Mouse (Mus musculus) granulocyte monocyte progenitor cell, adult 5-6 weeks (primary cell): ENCODE results near the gene Ankrd35. TPM values are rescaled to one million over a fixed set of nuclear protein-coding genes. Genes with fewer than 3 reads are reported as not detected.

Experiments used
- ATAC-seq: replicated peaks from 2 replicates; pipeline ENCODE4 v1.8.0; 2016; ENCODE audit warnings: mild to moderate bottlenecking, moderate TSS enrichment, inconsistent platforms; ENCODE audit not compliant: poor library complexity, severe bottlenecking
- total RNA-seq, 2 experiments: library from RNA; stranded (forward) in 1 of 2; stranded (reverse) in 1 of 2; fragments of 200-712, 200-1000 nt in 1 of 2; fragments of >200 nt in 1 of 2; fragmentation: Nextera tagmentation in 1 of 2; gene quantifications; 2 replicates each; pipeline ENCODE4 v1.2.3; 2014 to 2017

The Ankrd35 gene
- total RNA-seq, 2 experiments from 2014 or later = not detected

GRCm38 (mm10) chr3:96698993-96699690 is 29.2 kb downstream of the Ankrd35 start:
- ATAC-seq = no peak

DNA sequence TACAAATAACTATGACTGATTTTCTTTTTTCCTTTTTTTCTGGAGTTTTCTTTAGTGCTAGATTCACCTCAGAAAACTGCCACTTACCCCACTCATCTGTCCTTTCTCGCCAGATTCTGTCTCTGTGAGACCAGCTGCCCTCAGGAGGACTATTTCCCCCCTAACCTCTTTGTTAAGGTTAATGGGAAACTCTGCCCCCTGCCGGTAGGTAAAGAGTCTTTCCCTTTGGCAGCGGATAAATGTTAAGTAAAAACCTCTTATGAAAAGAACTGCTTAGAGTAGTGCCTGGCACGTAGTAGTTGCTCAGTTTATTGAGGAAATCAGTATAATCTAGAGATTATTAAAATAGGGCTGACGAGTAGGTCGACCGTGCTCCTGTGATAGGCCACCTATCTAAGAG is 30.4 kb downstream of the Ankrd35 start:
- no peak for ATAC-seq

- ATAC-seq = no peak
Measured at GRCm38 (mm10) chr3:96701003-96701402, 31.1 kb downstream of the Ankrd35 start.

DNA sequence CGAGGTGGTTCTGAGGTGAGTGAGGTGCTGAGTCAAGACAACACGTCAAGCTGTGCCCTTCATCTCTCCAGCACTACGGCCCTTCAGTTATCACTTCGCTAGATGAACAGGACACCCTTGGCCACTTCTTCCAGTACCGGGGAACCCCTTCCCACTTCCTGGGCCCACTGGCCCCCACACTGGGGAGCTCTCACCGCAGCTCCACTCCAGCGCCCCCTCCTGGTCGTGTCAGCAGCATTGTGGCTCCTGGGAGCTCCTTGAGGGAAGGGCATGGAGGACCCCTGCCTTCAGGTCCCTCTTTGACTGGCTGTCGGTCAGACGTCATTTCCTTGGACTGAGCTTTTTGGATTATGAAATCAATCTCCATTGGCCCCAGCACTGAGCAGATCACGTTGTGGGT is 34.8 kb downstream of the Ankrd35 start:
- ATAC-seq = peak; percentile 38; the same call in 1 of the 2 replicates

- ATAC-seq = no peak
Measured at GRCm38 (mm10) chr3:96706217-96706616, 36.3 kb downstream of the Ankrd35 start.

DNA sequence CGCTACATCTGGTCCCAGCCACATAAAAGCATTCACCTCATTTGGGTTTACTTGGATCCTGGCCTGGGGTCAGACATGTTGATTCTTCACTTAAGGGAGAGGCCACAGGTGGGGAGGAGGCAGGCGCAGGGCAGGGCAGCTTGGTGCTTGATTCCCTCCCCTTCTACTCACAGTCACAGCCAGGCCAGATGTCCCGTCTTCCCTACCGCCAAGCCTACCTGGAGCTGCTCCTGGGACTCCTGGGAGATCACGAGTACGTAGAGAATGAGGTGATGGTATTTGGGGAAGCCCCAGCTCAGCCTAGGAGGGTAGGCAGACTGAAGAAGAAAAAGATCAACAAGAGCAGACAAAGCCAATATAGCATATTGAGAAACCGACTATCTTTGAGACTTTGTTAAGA is 37.1 kb downstream of the Ankrd35 start:
- no peak for ATAC-seq

DNA sequence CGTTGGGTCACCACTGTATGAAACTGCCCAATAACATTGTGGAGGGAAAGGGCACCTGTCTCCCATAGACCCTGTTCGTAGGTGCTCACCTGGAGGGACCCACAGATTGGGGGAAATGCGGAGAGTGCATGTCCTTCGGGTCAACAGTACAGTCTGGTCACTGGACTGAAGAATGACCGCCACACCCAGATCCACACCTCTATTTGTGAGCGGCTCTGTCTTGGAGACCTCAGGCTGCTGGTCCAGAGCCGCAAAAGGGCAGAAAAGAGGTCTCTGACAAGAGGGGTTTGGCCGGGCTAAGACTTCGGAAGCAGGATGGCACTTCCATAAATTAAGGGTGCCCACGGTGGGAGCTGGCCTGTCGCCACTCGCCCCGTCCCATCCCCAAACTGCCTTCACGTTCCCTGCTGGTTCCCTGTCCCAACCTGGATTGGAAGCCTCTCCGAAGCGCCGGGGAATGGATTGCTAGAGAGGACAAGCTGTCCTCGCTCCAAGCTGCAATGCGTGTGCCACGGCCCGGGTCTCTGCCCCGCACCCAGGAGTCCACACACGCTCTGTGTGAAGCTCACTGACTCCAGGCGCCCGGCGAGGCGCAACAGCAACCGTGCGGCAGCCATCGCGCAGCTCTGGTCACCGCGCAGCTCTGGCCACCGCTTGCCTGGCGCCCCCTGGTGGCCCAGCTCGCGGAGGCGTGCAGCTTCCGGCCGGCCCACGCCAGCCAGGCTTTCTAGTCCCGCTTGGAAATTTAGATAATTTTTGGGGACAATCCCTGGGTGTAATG is 38.2 kb downstream of the Ankrd35 start, which contains the start of gene Nudt17:
TSS of gene Nudt17 (minus strand) at position 660 of the 781 bp plus-strand sequence.
- peak; percentile 84 for ATAC-seq

- no peak for ATAC-seq
Measured at GRCm38 (mm10) chr3:96708684-96709064, 38.7 kb downstream of the Ankrd35 start.

DNA sequence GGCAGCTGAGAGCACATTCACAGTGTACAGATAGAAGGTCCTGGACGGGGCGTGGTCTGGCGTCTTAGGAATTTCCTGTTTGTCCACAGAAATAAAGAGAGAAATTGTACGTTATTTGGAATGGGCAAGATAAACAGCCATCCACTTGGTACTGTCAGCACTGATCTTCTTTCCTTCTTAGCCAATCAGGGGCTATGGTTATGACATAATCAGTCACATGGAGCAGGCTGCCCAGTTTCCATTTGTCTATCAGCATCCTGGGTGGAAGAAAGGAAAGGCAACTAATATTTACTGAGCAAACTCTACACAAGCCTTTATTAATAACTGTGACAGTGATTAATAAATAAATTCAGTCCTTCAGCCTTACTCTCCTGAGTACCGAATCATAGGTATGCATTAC is 44.4 kb downstream of the Ankrd35 start:
- ATAC-seq = no peak

DNA sequence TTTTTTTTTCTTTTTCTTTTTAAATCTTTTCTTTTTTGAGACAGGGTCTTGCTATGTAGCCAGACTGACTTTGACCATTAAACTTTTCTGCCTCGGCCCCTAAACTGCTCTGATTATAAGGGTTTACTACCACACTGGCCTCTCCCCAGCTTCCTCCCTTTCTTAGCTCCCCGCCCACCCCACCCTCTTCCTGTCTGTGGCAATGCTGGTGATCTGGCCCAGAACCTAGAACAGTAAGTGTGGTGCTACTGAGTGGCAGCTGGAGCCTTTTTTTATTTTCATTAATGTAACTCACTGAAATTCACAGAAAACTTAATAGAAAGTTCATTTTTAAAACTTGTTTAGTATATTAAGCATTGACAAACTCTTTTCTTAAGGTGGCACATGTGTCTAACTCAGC is 45.9 kb downstream of the Ankrd35 start:
- peak; percentile 80 for ATAC-seq

DNA sequence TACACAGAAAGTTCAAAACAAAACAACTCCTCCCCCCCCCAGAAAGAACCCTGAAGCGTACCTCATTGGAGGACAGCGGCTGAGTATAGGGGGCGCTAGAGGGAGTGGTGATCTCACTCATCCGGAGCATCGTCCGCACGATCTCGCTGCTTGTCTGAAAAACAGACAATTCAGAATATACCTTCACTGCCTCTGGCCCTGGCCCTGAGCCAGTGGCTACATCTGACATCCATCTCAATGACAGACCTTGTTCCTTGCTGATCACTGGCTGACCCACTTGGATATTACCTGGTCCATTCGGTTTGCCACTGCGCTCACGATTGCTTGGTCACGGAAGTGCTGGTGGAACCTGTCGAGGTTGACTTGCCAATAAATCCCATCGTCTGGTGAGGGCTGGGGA is 49.2 kb downstream of the Ankrd35 start:
- ATAC-seq = peak; percentile 70

DNA sequence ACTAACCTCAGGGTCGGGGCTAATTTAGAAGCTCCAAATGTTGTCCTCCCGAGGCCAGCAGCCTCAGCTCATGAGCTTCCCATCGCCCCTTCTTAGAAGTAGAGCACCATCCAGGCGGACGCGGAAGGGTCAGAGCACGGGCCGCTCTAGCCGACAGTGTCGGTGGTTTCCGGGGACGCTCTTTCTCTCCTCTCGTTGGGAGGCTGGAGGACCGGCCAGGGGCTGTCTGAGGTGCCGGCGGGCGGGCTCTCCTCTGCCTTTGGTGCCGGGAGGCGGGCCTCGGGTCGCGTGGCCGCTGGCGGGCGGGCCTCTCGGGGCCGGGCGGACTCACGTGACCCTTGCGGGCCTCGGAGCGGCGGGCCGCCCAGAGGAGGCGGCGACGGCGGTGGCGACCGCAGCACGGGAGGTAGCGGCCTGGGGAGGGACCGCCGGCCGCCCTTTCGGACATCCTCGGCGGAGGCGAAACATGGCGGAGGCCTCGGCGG is 57.5 kb downstream of the Ankrd35 start, which contains the start of the genes Polr3c and Rnf115:
TSS of gene Polr3c (minus strand) at position 286 of the 485 bp plus-strand sequence.
TSS of gene Rnf115 (plus strand) at position 322 of the 485 bp plus-strand sequence.
- peak; percentile 92 for ATAC-seq

GRCm38 (mm10) chr3:96727828-96728633 is 58.1 kb downstream of the Ankrd35 start:
- ATAC-seq = peak; percentile 48

DNA sequence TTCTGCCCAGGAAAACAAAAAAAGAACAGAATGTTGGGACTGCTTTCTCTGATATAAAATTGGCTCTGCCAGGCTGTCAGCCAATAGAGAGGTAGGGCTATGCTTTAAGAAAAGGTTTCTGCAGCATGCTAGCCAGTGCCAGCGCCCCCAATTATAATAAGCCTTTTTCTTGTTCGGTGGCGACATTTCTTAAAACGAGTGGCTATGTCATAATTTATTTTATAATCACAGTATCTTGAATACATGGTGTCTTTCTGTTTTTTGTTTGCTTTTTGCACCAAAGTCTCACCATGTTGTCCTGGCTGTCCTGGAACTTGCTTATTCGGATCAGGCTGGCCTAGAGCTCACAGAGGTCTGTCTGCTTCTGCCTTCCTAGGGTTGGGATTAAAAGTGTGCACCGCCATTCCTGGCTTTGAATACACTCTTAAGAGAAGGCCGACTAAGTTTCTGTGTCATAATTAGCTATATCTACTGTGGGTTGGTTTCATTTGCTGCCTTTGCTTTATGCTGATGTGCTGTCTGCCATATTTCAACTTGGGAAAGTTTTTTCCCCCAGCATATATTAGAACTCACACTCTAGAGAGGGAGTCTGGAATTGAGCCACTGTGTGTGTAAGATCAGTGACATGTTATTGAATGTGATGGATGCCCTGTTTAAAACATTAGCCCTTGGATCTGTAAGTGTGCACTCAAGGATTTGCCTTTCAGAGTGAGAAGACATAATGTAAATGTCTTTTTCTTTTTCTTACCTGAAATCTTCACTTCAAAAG is 58.9 kb downstream of the Ankrd35 start:
- no peak for ATAC-seq

DNA sequence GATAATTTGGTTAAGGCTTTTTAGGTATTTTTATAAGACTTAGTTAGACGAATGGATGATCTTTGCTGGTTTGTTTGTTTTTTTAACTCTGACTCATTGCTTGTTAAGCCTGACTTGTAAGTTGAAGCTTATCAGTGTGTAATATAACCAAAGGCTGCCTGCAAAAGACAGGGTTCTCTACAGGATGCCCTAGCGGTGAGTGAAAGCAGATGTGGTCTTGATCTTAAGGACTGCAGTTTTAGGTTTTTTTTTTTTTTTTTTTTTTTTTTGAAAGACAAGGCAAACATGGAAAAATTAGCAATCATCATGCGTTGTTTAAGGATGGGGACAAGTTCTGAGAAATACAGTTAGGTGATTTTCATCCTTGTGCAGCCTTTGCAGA is 59.5 kb downstream of the Ankrd35 start:
- 0 out of 2 replicates have a peak, but pooled peaks have one; percentile 20 for ATAC-seq

GRCm38 (mm10) chr3:96730785-96731184 is 60.9 kb downstream of the Ankrd35 start:
- ATAC-seq = no peak

- ATAC-seq = no peak
Measured at GRCm38 (mm10) chr3:96733984-96734383, 64.1 kb downstream of the Ankrd35 start.

- no peak for ATAC-seq
Measured at GRCm38 (mm10) chr3:96735200-96735599, 65.3 kb downstream of the Ankrd35 start.

DNA sequence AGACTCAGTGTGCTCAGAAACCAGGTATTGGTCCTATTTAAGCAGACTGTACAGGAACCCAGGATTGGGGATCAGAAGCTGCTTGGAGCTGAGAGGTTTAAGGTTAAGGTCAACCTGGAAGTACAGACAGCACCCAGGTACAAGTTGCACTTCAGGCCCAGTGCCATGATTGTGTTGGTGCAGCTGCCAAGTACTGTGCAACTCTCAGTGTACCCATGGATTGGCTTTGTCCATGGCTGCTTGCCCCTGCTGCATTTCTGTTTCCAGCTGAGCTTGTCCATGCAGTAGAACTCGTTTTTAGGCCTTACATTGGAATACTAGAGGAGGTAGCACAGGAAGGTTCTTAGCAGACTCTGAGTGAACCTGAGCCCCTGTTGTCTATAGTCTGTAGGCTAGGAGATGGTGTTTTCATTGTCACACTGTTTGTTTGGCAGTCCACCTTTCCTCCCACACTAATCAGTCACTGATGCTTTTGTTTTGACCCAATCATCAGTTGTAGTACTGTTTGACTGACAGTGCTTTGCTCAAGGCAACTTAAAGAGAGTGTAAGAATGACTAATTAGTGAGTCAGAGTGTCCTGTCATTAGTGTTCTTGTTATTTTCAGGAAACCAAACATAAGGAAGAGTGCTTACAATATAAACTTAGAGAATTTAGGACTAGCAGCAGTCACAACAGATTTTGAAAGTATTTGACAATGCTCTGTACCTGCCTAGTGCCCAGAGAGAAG is 67.2 kb downstream of the Ankrd35 start:
- no peak for ATAC-seq
